Mouse (Mus musculus) E14TG2a.4 (cell line): Measurements from ENCODE around the gene Lrig2.

Experiments
- H3K27me3 ChIP-seq: 2 replicates; pipeline ENCODE4 v1.6.1; 2014; ENCODE audit warnings: low read length, control low read depth; ENCODE audit not compliant: insufficient read depth
- H3K36me3 ChIP-seq: 2 replicates; pipeline ENCODE4 v1.6.1; 2014; ENCODE audit warnings: low read length, control low read depth; ENCODE audit not compliant: insufficient read depth
- H3K4me1 ChIP-seq: replicated peaks from 2 replicates; pipeline ENCODE4 v1.6.1; 2014; ENCODE audit warnings: low read depth, low read length, control low read depth
- H3K4me3 ChIP-seq: replicated peaks from 2 replicates; pipeline ENCODE4 v1.5.1; 2014; ENCODE audit warnings: mild to moderate bottlenecking, low read length
- H3K9me3 ChIP-seq: 2 replicates; pipeline ENCODE4 v1.6.1; 2014; ENCODE audit warnings: low read length, control low read depth
- CTCF ChIP-seq: conservative IDR thresholded peaks from 2 replicates; pipeline ENCODE4 v1.5.1; 2014; ENCODE audit warnings: low read length
- NANOG ChIP-seq: IDR thresholded peaks from 2 replicates; pipeline ENCODE4 v1.6.1; 2014; ENCODE audit warnings: borderline replicate concordance, low read length, mixed read lengths
- POU5F1 ChIP-seq: IDR thresholded peaks from 2 replicates; pipeline ENCODE4 v1.6.1; 2014; ENCODE audit warnings: low read length, borderline replicate concordance

Lrig2 gene

DNA sequence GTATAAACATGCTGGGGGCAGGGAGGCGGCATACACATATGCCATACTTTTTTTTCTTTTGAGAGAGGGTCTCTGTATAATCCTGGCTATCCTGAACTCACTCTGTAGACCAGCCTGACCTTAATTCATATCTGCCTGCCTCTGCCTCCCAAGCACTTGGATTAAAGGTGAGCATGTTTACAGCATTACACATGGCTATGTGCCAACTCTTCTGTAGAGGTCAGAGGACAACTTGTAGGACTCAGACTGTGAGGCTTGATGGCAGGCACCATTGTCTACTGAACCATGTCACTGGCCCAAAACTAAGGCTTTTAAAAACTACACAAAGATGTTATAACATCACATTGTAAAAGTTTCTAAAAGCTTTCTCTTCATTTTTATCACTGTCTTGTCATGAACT, 33.7 kb downstream of the Lrig2 start:
- H3K27me3 ChIP-seq = no peaks in the 10 kb centered on the region
- H3K36me3 ChIP-seq = peaks cover 32% of the 10 kb centered on the region
- TF ChIP-seq CTCF = no peak
- no peak for TF ChIP-seq NANOG
- TF ChIP-seq POU5F1 = no peak
- H3K4me1 ChIP-seq = no peaks in the 10 kb centered on the region
- H3K9me3 ChIP-seq = no peaks in the 10 kb centered on the region
- H3K4me3 ChIP-seq = no peak overlapping the region

DNA sequence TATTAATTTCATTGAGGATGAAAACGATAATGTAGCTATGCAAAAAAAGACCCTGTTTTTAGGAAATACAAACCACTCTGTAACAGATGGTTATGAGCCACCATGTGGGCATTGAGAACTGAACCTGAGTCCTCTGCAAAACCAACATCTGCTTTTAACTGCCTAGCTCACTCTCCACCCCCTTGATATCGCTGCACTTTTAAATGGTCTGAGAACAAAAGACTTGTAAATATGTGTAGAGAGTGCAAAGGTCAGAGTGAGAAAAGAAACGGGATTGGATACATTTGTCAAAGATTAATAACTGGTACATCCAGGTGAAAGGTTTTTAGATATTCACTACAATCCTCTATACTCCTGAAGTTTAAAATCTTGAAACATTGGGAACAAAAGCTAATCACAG, 42.3 kb downstream of the Lrig2 start:
- peaks cover 23% of the 10 kb centered on the region for H3K36me3 ChIP-seq
- H3K27me3 ChIP-seq = no peaks in the 10 kb centered on the region
- TF ChIP-seq CTCF (no peak), POU5F1 (no peak), NANOG (no peak)

DNA sequence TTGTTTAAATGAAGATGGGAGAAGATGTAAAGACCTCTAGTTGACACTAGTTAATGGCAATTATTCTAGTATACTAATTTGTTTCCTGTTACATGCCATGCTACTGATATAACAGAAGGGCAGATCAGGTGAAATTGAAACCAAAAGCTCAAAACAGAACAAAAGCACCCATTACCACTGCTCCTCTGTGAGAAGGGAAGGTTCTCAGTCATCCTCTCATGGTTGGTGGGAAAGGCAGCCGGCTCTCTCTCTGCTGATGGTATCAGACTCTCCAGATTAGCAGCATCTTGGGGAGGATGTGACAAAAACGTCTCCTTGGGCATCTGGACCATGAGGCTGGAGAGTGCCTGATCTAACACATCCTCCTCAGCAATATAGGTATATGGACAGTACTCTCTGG, 50.5 kb downstream of the Lrig2 start:
- peaks cover 88% of the 10 kb centered on the region for H3K36me3 ChIP-seq
- no peak for TF ChIP-seq CTCF
- TF ChIP-seq NANOG = no peak
- TF ChIP-seq POU5F1 = no peak
- no peak overlapping the region for H3K4me3 ChIP-seq
- no peaks in the 10 kb centered on the region for H3K27me3 ChIP-seq
- H3K9me3 ChIP-seq = no peaks in the 10 kb centered on the region
- no peaks in the 10 kb centered on the region for H3K4me1 ChIP-seq

More for the DNA sequence above, 42.3 kb downstream of the Lrig2 start:
- Histone ChIP-seq H3K4me3 (no peak overlapping the region), H3K4me1 (no peaks in the 10 kb centered on the region), H3K9me3 (no peaks in the 10 kb centered on the region)

DNA sequence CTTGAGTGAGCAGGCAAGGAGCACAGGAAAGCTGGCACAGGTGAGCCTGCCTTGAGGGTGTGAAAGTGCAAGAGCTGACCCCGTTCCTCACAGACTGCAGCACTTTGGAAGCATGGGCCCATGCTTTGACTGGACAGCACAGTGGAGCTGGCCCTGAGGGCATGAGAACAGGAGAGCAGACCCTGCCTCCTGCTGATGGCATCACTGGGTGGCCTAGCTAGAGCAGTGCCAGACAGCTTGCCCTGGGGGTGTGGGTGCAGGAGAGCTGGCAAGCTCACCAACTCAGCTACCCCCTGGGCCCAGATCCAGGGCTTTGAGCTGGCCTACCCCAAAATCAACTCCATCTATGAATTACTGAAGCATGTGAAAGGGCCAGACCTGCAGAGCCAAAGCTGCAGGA, 53.1 kb downstream of the Lrig2 start:
- Histone ChIP-seq H3K4me1 (no peaks in the 10 kb centered on the region), H3K36me3 (peaks cover 80% of the 10 kb centered on the region), H3K4me3 (no peak overlapping the region), H3K27me3 (no peaks in the 10 kb centered on the region), H3K9me3 (peaks cover 17% of the 10 kb centered on the region)
- TF ChIP-seq NANOG (no peak), POU5F1 (no peak), CTCF (no peak)

DNA sequence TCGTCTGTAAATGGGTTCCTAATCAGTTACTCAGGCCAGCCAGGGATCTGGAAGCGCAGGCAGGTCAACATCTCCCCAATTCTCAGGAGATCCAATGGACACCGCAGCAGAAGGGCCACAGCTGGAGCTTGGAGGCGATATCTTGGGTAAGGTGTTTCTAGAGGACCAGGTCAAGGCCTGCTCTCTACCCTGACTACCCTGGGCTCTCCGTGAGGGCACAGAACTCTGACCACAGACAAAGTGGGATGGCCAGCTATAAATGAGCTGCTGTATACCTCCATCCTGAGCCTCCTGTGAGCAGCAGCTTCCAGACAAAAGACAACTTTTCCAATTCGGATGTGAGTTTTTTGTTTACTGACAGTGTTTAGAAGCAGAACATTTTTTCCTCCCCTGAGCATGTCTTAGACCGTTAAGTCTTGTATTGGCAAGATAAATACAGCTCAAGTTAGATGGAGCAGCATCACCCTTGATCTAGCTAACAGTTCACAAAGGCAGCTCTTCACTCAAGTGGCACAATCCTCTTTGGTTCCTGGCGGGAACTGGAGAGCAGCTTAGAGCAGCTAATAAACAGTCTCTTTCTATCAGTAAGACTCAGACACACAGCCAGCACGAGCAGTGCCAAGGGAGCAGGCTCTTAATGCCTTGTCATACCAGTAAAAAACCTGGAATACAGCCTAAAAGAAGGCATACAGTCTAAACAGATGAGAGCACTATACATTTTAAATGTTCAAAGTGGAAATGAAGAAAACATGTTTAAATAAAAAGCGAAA, 56.0 kb downstream of the Lrig2 start:
- TF ChIP-seq NANOG = no peak
- Histone ChIP-seq H3K36me3 (peaks cover 51% of the 10 kb centered on the region), H3K9me3 (peaks cover 18% of the 10 kb centered on the region), H3K4me3 (no peak overlapping the region), H3K4me1 (no peaks in the 10 kb centered on the region), H3K27me3 (no peaks in the 10 kb centered on the region)

- TF ChIP-seq NANOG = no peak
- TF ChIP-seq CTCF = no peak
- TF ChIP-seq POU5F1 = no peak
- Histone ChIP-seq H3K4me1 (no peaks in the 10 kb centered on the region), H3K27me3 (no peaks in the 10 kb centered on the region), H3K9me3 (no peaks in the 10 kb centered on the region), H3K36me3 (no peaks in the 10 kb centered on the region), H3K4me3 (no peak overlapping the region)
Observed at GRCm38 (mm10) chr3:104447240-104447639, 64.5 kb downstream of the Lrig2 start.

DNA sequence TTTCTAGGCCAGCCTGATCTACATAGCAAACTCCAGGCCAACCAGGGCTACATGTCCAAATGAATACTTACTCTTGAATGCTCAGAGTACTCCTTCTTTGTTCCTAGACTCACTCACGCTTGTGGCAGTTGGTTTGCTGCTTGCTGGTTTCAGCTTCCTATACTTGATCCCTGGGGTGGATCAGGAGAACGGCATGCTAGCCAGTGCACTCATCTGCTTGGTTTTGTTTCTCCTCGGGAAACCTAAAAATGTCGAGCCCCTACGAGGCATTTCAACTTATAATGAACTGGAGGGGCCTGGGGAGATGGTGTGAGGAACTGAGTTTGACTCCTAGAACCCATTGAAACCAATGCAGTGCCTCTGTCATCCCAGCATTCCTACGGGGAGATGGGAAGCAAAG, 65.0 kb downstream of the Lrig2 start:
- Histone ChIP-seq H3K36me3 (no peaks in the 10 kb centered on the region), H3K27me3 (no peaks in the 10 kb centered on the region), H3K4me3 (no peak overlapping the region), H3K9me3 (no peaks in the 10 kb centered on the region), H3K4me1 (peaks cover 2% of the 10 kb centered on the region)
- TF ChIP-seq POU5F1 (no peak), CTCF (no peak), NANOG (no peak)

DNA sequence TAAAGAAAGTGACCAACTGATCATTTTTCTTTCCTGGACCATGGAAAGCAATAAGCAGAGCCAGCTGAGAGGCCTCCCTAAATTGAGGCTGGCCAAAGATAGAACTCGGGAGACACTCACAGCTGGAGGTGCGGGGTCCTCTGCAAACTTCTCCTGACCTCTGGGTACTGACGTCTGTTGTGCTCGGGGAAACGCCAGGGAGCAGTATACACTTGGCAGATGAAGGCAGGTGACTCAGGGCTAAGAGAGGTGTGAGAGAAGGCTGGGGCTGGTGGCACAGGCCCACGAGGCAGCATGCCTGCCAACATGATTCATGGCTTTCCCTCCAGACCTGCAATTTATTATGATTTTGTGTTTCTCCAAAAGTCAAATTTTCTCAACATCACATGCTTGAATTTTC, 66.1 kb downstream of the Lrig2 start:
- peaks cover 14% of the 10 kb centered on the region for H3K4me1 ChIP-seq
- no peaks in the 10 kb centered on the region for H3K36me3 ChIP-seq
- no peaks in the 10 kb centered on the region for H3K27me3 ChIP-seq
- H3K9me3 ChIP-seq = peaks cover under 1% of the 10 kb centered on the region; the same call in 1 of the 2 replicates
- no peak for TF ChIP-seq CTCF
- TF ChIP-seq POU5F1 = no peak
- no peak for TF ChIP-seq NANOG
- no peak overlapping the region for H3K4me3 ChIP-seq

GRCm38 (mm10) chr3:104444946-104445460, 66.7 kb downstream of the Lrig2 start:
- Histone ChIP-seq H3K36me3 (no peaks in the 10 kb centered on the region), H3K9me3 (peaks cover 7% of the 10 kb centered on the region; the same call in 1 of the 2 replicates), H3K4me1 (peaks cover 19% of the 10 kb centered on the region)

More at GRCm38 (mm10) chr3:104444946-104445460, 66.7 kb downstream of the Lrig2 start:
- TF ChIP-seq NANOG (no peak), CTCF (no peak), POU5F1 (no peak)
- Histone ChIP-seq H3K4me3 (no peak overlapping the region), H3K27me3 (no peaks in the 10 kb centered on the region)
